Mouse (Mus musculus): ENCODE results near the gene Zfp286. TPM values are rescaled to one million over a fixed set of nuclear protein-coding genes. Genes with fewer than 3 reads are reported as not detected.
"Not testable (repeated sequence)": the region's sequence is repeated elsewhere in the genome, so short reads cannot be mapped to it uniquely, and the experiment has no call there.

The Zfp286 gene
- polyA plus RNA-seq, 1 experiment from 2014 or later, result 31.0 TPM

- no peak overlapping the region for H3K4me2 ChIP-seq (ENCODE audit: low read depth, low read length, severe bottlenecking)
- H3K36me3 ChIP-seq (ENCODE audit: control insufficient read depth, insufficient read depth, low read length), result no peaks in the 10 kb centered on the region
- no peak for DNase-seq (ENCODE audit: low spot score)
- H3K4me1 ChIP-seq (replicated peaks; ENCODE audit: control insufficient read depth, insufficient read depth, low read length), result no peaks in the 10 kb centered on the region; the same call in 1 of the 2 replicates
- H3K27me3 ChIP-seq (ENCODE audit: control insufficient read depth, insufficient read depth, low read length), result no peaks in the 10 kb centered on the region; the same call in 1 of the 2 replicates
- H3K9me3 ChIP-seq (ENCODE audit: control insufficient read depth, low read length), result no peaks in the 10 kb centered on the region
- 79% methylated on average over 6 of the region's 6 CpGs for WGBS
- no peak for ATAC-seq (replicated peaks; ENCODE audit: low FRiP score)
- no peak overlapping the region for H3K27ac ChIP-seq (ENCODE audit: low read depth, low read length)
- no peak overlapping the region for H3K9ac ChIP-seq (ENCODE audit: low read length)
- H3K4me3 ChIP-seq (ENCODE audit: low read depth, low read length), result no peak overlapping the region
Measured at GRCm38 (mm10) chr11:62757906-62758305, 31.4 kb downstream of the Zfp286 start.

GRCm38 (mm10) chr11:62757143-62757507 lies 32.1 kb downstream of the Zfp286 start:
- 0 out of 2 replicates have a peak, but pooled peaks have one; percentile 22 for ATAC-seq (replicated peaks; ENCODE audit: low FRiP score)

DNA sequence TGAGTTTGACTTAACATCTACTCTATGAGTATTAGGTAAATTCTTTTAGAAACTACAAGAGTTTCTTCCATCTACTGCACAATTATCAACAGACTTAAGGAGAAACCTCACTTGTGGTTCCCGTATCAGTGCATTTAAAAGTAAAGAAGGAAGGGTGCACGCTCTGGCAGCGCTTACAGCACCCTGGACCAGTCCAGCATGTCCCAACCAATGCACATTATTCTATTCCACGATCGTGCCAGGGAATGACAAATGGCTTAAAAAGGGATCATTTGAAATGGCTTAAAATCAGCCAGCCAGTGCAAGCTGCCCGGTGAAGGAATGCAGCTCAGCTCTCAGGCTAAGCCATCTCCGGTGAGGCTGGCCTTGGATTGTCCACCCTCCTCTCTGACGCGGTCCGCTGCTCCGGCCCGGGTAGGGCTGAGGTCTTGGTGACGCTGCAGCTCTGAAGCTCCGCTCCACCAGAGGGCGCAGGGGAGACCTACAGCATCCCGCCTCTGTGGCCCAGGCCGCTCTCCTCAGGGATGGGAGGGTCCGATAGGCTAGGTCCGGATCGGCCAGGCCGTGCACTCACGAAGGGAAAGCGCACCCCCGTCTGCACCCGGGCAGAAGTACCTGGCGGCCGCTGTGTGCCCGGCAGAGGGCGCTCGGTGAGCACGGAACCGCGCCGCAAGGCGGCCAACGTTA lies 32.7 kb downstream of the Zfp286 start:
- Histone ChIP-seq H3K27ac (ENCODE audit: low read depth, low read length) (no peak overlapping the region), H3K27me3 (ENCODE audit: control insufficient read depth, insufficient read depth, low read length) (no peaks in the 10 kb centered on the region; the same call in 1 of the 2 replicates), H3K4me2 (ENCODE audit: low read depth, low read length, severe bottlenecking) (peak overlapping the region; percentile 46), H3K36me3 (ENCODE audit: control insufficient read depth, insufficient read depth, low read length) (no peaks in the 10 kb centered on the region), H3K9me3 (ENCODE audit: control insufficient read depth, low read length) (no peaks in the 10 kb centered on the region), H3K4me3 (ENCODE audit: low read depth, low read length) (peak overlapping the region; percentile 3; the same call in 1 of the 2 replicates), H3K4me1 (replicated peaks; ENCODE audit: control insufficient read depth, insufficient read depth, low read length) (no peaks in the 10 kb centered on the region; the same call in 1 of the 2 replicates), H3K9ac (ENCODE audit: low read length) (peak overlapping the region; percentile 23)
- DNase-seq (ENCODE audit: low spot score), result peak; percentile 98
- ATAC-seq (replicated peaks; ENCODE audit: low FRiP score), result peak; percentile 99
- 10% methylated on average over 36 of the region's 36 CpGs for whole genome bisulfite sequencing

More at GRCm38 (mm10) chr11:62757143-62757507, 32.1 kb downstream of the Zfp286 start:
- no peaks in the 10 kb centered on the region; the same call in 1 of the 2 replicates for H3K4me1 ChIP-seq (replicated peaks; ENCODE audit: control insufficient read depth, insufficient read depth, low read length)
- H3K27ac ChIP-seq (ENCODE audit: low read depth, low read length), result no peak overlapping the region
- peak overlapping the region; percentile 46 for H3K4me2 ChIP-seq (ENCODE audit: low read depth, low read length, severe bottlenecking)
- no peaks in the 10 kb centered on the region; the same call in 1 of the 2 replicates for H3K27me3 ChIP-seq (ENCODE audit: control insufficient read depth, insufficient read depth, low read length)
- H3K36me3 ChIP-seq (ENCODE audit: control insufficient read depth, insufficient read depth, low read length), result no peaks in the 10 kb centered on the region
- DNase-seq (ENCODE audit: low spot score), result no peak
- peak overlapping the region; percentile 14; the same call in 1 of the 2 replicates for H3K9ac ChIP-seq (ENCODE audit: low read length)
- 9% methylated on average over 7 of the region's 7 CpGs for WGBS
- H3K4me3 ChIP-seq (ENCODE audit: low read depth, low read length), result 0 out of 2 replicates have a peak overlapping the region, but pooled peaks have one; percentile 3
- no peaks in the 10 kb centered on the region for H3K9me3 ChIP-seq (ENCODE audit: control insufficient read depth, low read length)

- Histone ChIP-seq H3K9me3 (ENCODE audit: control insufficient read depth, low read length) (no peaks in the 10 kb centered on the region), H3K4me2 (ENCODE audit: low read depth, low read length, severe bottlenecking) (no peak within 1 kb of the TSS), H3K4me3 (ENCODE audit: low read depth, low read length) (no peak within 1 kb of the TSS), H3K36me3 (ENCODE audit: control insufficient read depth, insufficient read depth, low read length) (no peaks in the 10 kb centered on the region), H3K4me1 (replicated peaks; ENCODE audit: control insufficient read depth, insufficient read depth, low read length) (no peaks in the 10 kb centered on the region; the same call in 1 of the 2 replicates), H3K27ac (ENCODE audit: low read depth, low read length) (no peak within 1 kb of the TSS), H3K9ac (ENCODE audit: low read length) (no peak within 1 kb of the TSS), H3K27me3 (ENCODE audit: control insufficient read depth, insufficient read depth, low read length) (no peaks in the 10 kb centered on the region; the same call in 1 of the 2 replicates)
- DNase-seq (ENCODE audit: low spot score), result no peak
- WGBS, result 90% methylated on average over 8 of the region's 8 CpGs
- no peak for ATAC-seq (replicated peaks; ENCODE audit: low FRiP score)
Measured at GRCm38 (mm10) chr11:62752780-62753179, 36.5 kb downstream of the Zfp286 start, which contains the start of gene Gm10428. Gm10428 (plus strand) TSS chr11:62753100.

- Histone ChIP-seq H3K9me3 (ENCODE audit: control insufficient read depth, low read length) (no peaks in the 10 kb centered on the region), H3K4me1 (replicated peaks; ENCODE audit: control insufficient read depth, insufficient read depth, low read length) (no peaks in the 10 kb centered on the region; the same call in 1 of the 2 replicates), H3K4me2 (ENCODE audit: low read depth, low read length, severe bottlenecking) (no peak overlapping the region), H3K9ac (ENCODE audit: low read length) (no peak overlapping the region), H3K4me3 (ENCODE audit: low read depth, low read length) (no peak overlapping the region), H3K36me3 (ENCODE audit: control insufficient read depth, insufficient read depth, low read length) (no peaks in the 10 kb centered on the region), H3K27me3 (ENCODE audit: control insufficient read depth, insufficient read depth, low read length) (no peaks in the 10 kb centered on the region; the same call in 1 of the 2 replicates), H3K27ac (ENCODE audit: low read depth, low read length) (no peak overlapping the region)
- 79% methylated on average over 11 of the region's 11 CpGs for WGBS
- no peak for ATAC-seq (replicated peaks; ENCODE audit: low FRiP score)
- DNase-seq (ENCODE audit: low spot score), result no peak
Measured at GRCm38 (mm10) chr11:62752191-62752590, 37.1 kb downstream of the Zfp286 start.

DNA sequence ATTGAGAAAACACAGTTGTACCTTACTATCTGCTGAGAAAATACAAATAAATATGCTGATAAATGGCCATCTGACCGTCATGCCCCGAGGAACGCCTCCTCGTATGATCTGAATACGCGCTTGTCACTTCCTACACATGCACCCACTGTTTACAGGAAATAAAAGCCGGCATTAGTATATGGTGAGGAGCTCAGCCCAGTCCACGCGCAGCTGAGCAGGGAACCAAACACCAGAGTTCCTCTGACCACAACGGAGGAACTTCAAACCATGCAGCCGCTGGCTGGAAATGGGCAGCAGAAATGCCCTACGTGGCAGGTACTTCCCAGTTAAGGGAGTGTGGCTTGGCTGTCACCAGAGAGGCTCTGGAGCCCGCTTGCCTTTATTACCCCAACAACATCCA lies 39.8 kb downstream of the Zfp286 start:
- not testable (repeated sequence) for H3K9ac ChIP-seq (ENCODE audit: low read length); H3K27me3 ChIP-seq (ENCODE audit: control insufficient read depth, insufficient read depth, low read length); H3K36me3 ChIP-seq (ENCODE audit: control insufficient read depth, insufficient read depth, low read length); DNase-seq (ENCODE audit: low spot score); H3K4me3 ChIP-seq (ENCODE audit: low read depth, low read length); ATAC-seq (replicated peaks; ENCODE audit: low FRiP score); H3K4me2 ChIP-seq (ENCODE audit: low read depth, low read length, severe bottlenecking); H3K27ac ChIP-seq (ENCODE audit: low read depth, low read length); H3K4me1 ChIP-seq (replicated peaks; ENCODE audit: control insufficient read depth, insufficient read depth, low read length); H3K9me3 ChIP-seq (ENCODE audit: control insufficient read depth, low read length)
- WGBS, result 92% methylated on average over 13 of the region's 13 CpGs

GRCm38 (mm10) chr11:62748062-62748461 lies 41.2 kb downstream of the Zfp286 start:
- H3K4me2 ChIP-seq (ENCODE audit: low read depth, low read length, severe bottlenecking), result no peak overlapping the region
- WGBS, result 77% methylated on average over 4 of the region's 4 CpGs
- H3K27me3 ChIP-seq (ENCODE audit: control insufficient read depth, insufficient read depth, low read length), result no peaks in the 10 kb centered on the region
- no peak overlapping the region for H3K4me3 ChIP-seq (ENCODE audit: low read depth, low read length)
- no peaks in the 10 kb centered on the region for H3K4me1 ChIP-seq (replicated peaks; ENCODE audit: control insufficient read depth, insufficient read depth, low read length)
- no peaks in the 10 kb centered on the region for H3K9me3 ChIP-seq (ENCODE audit: control insufficient read depth, low read length)
- H3K9ac ChIP-seq (ENCODE audit: low read length), result no peak overlapping the region
- DNase-seq (ENCODE audit: low spot score) (no peak), ATAC-seq (replicated peaks; ENCODE audit: low FRiP score) (no peak)
- H3K36me3 ChIP-seq (ENCODE audit: control insufficient read depth, insufficient read depth, low read length), result no peaks in the 10 kb centered on the region
- H3K27ac ChIP-seq (ENCODE audit: low read depth, low read length), result no peak overlapping the region

- H3K4me2 ChIP-seq (ENCODE audit: low read depth, low read length, severe bottlenecking), result no peak overlapping the region
- H3K36me3 ChIP-seq (ENCODE audit: control insufficient read depth, insufficient read depth, low read length), result no peaks in the 10 kb centered on the region
- no peak overlapping the region for H3K4me3 ChIP-seq (ENCODE audit: low read depth, low read length)
- DNase-seq (ENCODE audit: low spot score) (no peak), ATAC-seq (replicated peaks; ENCODE audit: low FRiP score) (no peak)
- WGBS, result 75% methylated on average over 9 of the region's 9 CpGs
- no peak overlapping the region for H3K9ac ChIP-seq (ENCODE audit: low read length)
- no peaks in the 10 kb centered on the region for H3K9me3 ChIP-seq (ENCODE audit: control insufficient read depth, low read length)
- H3K27ac ChIP-seq (ENCODE audit: low read depth, low read length), result no peak overlapping the region
- H3K4me1 ChIP-seq (replicated peaks; ENCODE audit: control insufficient read depth, insufficient read depth, low read length), result no peaks in the 10 kb centered on the region
- H3K27me3 ChIP-seq (ENCODE audit: control insufficient read depth, insufficient read depth, low read length), result no peaks in the 10 kb centered on the region
Measured at GRCm38 (mm10) chr11:62747227-62747626, 42.0 kb downstream of the Zfp286 start.
